Mouse (Mus musculus): ENCODE measurements around the gene Gm20388. TPM values are rescaled to one million over a fixed set of nuclear protein-coding genes. Genes with fewer than 3 reads are reported as not detected.

The Gm20388 gene
- polyA plus RNA-seq, 1 experiment from 2014 or later: 8.3 TPM

DNA sequence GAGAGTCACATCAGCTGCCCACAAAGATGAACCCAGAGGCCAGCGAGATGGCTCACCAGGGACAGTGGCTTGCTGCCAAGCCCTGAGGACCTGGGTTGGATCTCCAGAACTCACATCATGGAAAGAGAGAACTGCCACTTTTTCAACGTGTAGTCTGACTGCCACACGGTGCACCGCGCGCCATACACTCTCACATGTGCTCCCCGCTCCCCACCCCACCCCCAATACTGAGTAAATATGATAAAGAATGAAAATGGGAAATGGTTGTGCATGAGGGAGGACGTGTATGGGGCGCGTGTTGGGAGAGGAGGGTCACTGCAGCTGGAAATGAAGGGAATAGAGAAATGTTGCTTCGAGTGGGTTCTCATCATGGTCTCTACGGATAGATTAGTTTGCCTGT is 559.5 kb downstream of the Gm20388 start:
- Histone ChIP-seq H3K4me1 (replicated peaks; ENCODE audit: control insufficient read depth, insufficient read depth, low read length) (peaks cover 37% of the 10 kb centered on the region), H3K4me3 (ENCODE audit: low read depth, low read length) (no peak overlapping the region), H3K4me2 (ENCODE audit: low read length) (no peak overlapping the region), H3K36me3 (ENCODE audit: control insufficient read depth, insufficient read depth, low read length) (no peaks in the 10 kb centered on the region), H3K27me3 (replicated peaks; ENCODE audit: control insufficient read depth, insufficient read depth, low read length) (no peaks in the 10 kb centered on the region), H3K9ac (ENCODE audit: low read length) (no peak overlapping the region), H3K9me3 (ENCODE audit: control insufficient read depth, low read length) (no peaks in the 10 kb centered on the region), H3K27ac (ENCODE audit: low read depth) (no peak overlapping the region)
- ATAC-seq (replicated peaks; ENCODE audit: low FRiP score, low TSS enrichment, low read depth): no peak
- WGBS: 88% methylated on average over 12 of the region's 12 CpGs
- DNase-seq (ENCODE audit: low spot score): no peak

DNA sequence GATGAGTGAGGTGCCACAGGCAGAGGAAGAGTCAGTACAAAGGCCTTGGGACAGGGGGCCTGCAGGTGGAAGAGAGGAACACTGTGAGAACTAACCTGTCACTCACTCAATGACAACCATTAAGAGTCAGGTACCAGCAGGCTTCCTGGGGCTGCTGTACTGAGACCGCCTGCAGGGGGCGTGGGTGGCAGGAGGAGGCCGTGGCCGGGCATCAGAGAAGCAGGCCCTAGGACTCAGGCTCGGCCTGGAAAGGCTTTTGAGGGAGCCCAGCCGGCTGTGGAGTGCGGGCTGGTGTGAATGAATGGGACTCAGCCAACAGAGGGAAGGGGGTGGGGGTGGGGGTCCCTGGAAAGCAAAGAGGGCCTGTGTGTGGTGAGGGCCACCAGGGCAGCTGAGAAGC is 560.5 kb downstream of the Gm20388 start:
- peaks cover 36% of the 10 kb centered on the region for H3K4me1 ChIP-seq (replicated peaks; ENCODE audit: control insufficient read depth, insufficient read depth, low read length)

DNA sequence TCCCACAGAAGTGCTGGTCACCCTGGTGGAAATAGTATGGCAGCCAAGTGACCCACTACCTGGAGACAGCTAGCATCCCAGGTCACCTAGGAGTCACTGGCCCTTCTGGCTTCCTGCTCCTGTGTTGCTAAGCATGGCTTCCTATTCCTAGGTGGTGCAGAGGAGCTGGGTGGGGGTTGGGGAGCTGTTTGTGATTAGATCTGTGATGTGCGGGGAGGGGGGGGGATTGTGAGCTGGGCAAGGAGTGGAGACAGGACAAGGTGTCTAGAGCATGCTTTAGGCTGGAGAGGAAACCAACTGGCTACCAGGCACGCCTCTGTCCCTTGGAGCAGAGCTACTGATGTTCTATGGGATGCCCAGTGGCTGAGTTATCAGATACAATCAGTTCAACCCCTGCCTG is 561.1 kb downstream of the Gm20388 start:
- H3K9ac ChIP-seq (ENCODE audit: low read length): no peak overlapping the region
- no peaks in the 10 kb centered on the region for H3K27me3 ChIP-seq (replicated peaks; ENCODE audit: control insufficient read depth, insufficient read depth, low read length)
- no peak overlapping the region for H3K4me2 ChIP-seq (ENCODE audit: low read length)
- ATAC-seq (replicated peaks; ENCODE audit: low FRiP score, low TSS enrichment, low read depth) (no peak), DNase-seq (ENCODE audit: low spot score) (no peak)
- H3K9me3 ChIP-seq (ENCODE audit: control insufficient read depth, low read length): no peaks in the 10 kb centered on the region
- no peak overlapping the region for H3K4me3 ChIP-seq (ENCODE audit: low read depth, low read length)
- 0 out of 2 replicates have a peak overlapping the region, but pooled peaks have one; percentile 38 for H3K27ac ChIP-seq (ENCODE audit: low read depth)
- H3K4me1 ChIP-seq (replicated peaks; ENCODE audit: control insufficient read depth, insufficient read depth, low read length): peaks cover 42% of the 10 kb centered on the region
- WGBS: 58% methylated on average over 2 of the region's 2 CpGs
- no peaks in the 10 kb centered on the region for H3K36me3 ChIP-seq (ENCODE audit: control insufficient read depth, insufficient read depth, low read length)

More for the DNA sequence above, 560.5 kb downstream of the Gm20388 start:
- Histone ChIP-seq H3K9me3 (ENCODE audit: control insufficient read depth, low read length) (no peaks in the 10 kb centered on the region), H3K27ac (ENCODE audit: low read depth) (no peak overlapping the region), H3K9ac (ENCODE audit: low read length) (no peak overlapping the region), H3K36me3 (ENCODE audit: control insufficient read depth, insufficient read depth, low read length) (no peaks in the 10 kb centered on the region), H3K27me3 (replicated peaks; ENCODE audit: control insufficient read depth, insufficient read depth, low read length) (no peaks in the 10 kb centered on the region), H3K4me2 (ENCODE audit: low read length) (no peak overlapping the region), H3K4me3 (ENCODE audit: low read depth, low read length) (no peak overlapping the region)
- WGBS: 26% methylated on average over 7 of the region's 7 CpGs
- no peak for DNase-seq (ENCODE audit: low spot score)
- no peak for ATAC-seq (replicated peaks; ENCODE audit: low FRiP score, low TSS enrichment, low read depth)

DNA sequence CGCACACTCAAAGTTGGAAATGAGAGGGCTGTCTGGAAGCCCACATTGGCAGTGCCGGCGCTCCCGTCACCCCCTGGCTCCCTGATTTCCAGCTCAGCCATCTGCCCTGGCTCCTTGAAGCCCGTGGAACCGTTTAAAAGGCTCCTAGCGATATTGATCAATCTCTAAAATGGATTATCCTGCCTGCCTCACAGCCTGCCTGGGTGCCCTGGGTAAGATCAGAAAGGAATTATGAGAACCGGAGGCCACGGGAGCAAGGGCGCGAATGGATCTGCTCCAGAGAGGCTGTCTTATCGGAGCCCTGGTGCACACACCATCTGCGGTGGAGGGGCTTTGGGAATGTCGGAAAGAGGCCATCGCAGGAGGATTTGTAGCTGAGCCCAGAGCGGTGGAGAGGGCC is 561.6 kb downstream of the Gm20388 start:
- Histone ChIP-seq H3K4me3 (ENCODE audit: low read depth, low read length) (no peak overlapping the region), H3K4me2 (ENCODE audit: low read length) (peak overlapping the region; percentile 22), H3K36me3 (ENCODE audit: control insufficient read depth, insufficient read depth, low read length) (no peaks in the 10 kb centered on the region), H3K27me3 (replicated peaks; ENCODE audit: control insufficient read depth, insufficient read depth, low read length) (no peaks in the 10 kb centered on the region), H3K27ac (ENCODE audit: low read depth) (peak overlapping the region; percentile 38; the same call in 1 of the 2 replicates), H3K4me1 (replicated peaks; ENCODE audit: control insufficient read depth, insufficient read depth, low read length) (peaks cover 46% of the 10 kb centered on the region), H3K9me3 (ENCODE audit: control insufficient read depth, low read length) (no peaks in the 10 kb centered on the region), H3K9ac (ENCODE audit: low read length) (no peak overlapping the region)
- 17% methylated on average over 16 of the region's 16 CpGs for WGBS
- no peak for DNase-seq (ENCODE audit: low spot score)
- no peak for ATAC-seq (replicated peaks; ENCODE audit: low FRiP score, low TSS enrichment, low read depth)

DNA sequence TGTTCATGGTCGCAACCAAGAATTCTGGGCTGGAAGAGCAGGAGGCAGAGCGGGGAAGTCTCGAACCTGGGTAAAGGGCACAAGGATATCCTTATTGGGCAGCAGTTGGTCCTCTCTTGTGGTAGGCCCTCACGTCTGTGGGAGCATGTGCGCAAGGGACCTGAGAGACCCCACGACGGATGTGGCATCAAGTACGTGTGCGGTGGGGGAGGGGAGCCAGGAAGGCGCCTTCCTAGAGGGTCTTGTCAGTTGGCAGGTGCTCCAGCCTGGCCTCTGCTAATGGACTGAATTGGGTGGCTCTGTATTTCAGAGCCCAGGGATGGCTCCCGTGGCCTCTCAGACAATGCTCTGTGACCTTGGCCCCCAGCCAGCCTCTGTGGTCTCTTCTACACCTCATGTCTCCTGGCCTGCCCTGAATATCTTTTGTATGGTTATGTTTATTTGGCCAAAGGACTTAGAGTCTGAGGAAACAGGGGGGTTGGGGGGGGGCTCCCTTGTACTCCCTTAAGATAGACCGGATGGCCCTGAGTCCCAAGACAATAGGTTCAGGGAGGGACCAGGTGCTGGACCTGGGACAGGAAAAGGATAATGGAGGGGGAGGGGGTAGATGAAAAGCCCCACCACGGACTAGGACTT is 563.2 kb downstream of the Gm20388 start:
- H3K9ac ChIP-seq (ENCODE audit: low read length): no peak overlapping the region
- no peaks in the 10 kb centered on the region for H3K27me3 ChIP-seq (replicated peaks; ENCODE audit: control insufficient read depth, insufficient read depth, low read length)
- H3K4me3 ChIP-seq (ENCODE audit: low read depth, low read length): no peak overlapping the region
- H3K36me3 ChIP-seq (ENCODE audit: control insufficient read depth, insufficient read depth, low read length): no peaks in the 10 kb centered on the region
- peaks cover 48% of the 10 kb centered on the region for H3K4me1 ChIP-seq (replicated peaks; ENCODE audit: control insufficient read depth, insufficient read depth, low read length)
- WGBS: 89% methylated on average over 13 of the region's 13 CpGs
- no peak for ATAC-seq (replicated peaks; ENCODE audit: low FRiP score, low TSS enrichment, low read depth)
- DNase-seq (ENCODE audit: low spot score): no peak
- no peak overlapping the region for H3K27ac ChIP-seq (ENCODE audit: low read depth)
- H3K9me3 ChIP-seq (ENCODE audit: control insufficient read depth, low read length): no peaks in the 10 kb centered on the region
- no peak overlapping the region for H3K4me2 ChIP-seq (ENCODE audit: low read length)

DNA sequence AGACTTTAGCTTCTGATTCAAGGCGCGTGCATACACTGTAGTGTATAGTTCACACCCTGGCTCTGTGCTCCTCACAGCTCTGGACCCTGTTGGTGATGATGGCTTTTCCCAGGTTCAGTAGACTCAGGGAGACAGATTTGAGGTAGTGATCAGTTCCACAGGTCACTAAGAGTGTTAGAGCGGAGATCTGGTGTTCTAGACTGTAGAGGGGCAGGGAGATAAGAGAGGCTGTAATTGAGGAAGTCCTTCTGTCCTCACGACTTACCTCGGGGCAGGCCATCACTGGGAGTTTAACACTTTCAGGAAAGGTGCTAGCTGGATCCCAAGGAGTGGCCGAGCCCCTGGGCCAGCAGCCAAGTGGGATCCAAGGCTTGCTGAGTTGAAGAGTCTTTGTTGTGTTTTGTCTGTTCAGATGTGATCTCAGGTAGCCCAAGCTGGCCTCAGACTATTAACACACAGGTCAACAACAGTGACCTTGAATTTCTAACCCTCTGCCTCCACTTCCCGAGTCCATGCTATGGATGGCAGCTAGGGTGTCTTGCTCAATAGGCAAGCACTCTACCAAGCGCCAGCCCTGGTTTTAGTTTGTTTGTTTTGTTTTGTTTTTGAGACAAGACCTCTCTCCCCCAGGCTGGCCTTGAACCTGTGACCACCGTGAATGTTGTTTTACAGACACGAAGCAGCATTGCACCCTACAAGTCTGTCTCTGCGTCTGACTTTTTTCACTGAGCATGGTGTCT is 564.0 kb downstream of the Gm20388 start:
- Histone ChIP-seq H3K4me2 (ENCODE audit: low read length) (no peak overlapping the region), H3K4me3 (ENCODE audit: low read depth, low read length) (no peak overlapping the region), H3K4me1 (replicated peaks; ENCODE audit: control insufficient read depth, insufficient read depth, low read length) (peaks cover 48% of the 10 kb centered on the region), H3K9me3 (ENCODE audit: control insufficient read depth, low read length) (no peaks in the 10 kb centered on the region), H3K27me3 (replicated peaks; ENCODE audit: control insufficient read depth, insufficient read depth, low read length) (no peaks in the 10 kb centered on the region), H3K9ac (ENCODE audit: low read length) (no peak overlapping the region), H3K36me3 (ENCODE audit: control insufficient read depth, insufficient read depth, low read length) (no peaks in the 10 kb centered on the region), H3K27ac (ENCODE audit: low read depth) (no peak overlapping the region)
- DNase-seq (ENCODE audit: low spot score) (no peak), ATAC-seq (replicated peaks; ENCODE audit: low FRiP score, low TSS enrichment, low read depth) (no peak)
- 67% methylated on average over 11 of the region's 11 CpGs for WGBS

DNA sequence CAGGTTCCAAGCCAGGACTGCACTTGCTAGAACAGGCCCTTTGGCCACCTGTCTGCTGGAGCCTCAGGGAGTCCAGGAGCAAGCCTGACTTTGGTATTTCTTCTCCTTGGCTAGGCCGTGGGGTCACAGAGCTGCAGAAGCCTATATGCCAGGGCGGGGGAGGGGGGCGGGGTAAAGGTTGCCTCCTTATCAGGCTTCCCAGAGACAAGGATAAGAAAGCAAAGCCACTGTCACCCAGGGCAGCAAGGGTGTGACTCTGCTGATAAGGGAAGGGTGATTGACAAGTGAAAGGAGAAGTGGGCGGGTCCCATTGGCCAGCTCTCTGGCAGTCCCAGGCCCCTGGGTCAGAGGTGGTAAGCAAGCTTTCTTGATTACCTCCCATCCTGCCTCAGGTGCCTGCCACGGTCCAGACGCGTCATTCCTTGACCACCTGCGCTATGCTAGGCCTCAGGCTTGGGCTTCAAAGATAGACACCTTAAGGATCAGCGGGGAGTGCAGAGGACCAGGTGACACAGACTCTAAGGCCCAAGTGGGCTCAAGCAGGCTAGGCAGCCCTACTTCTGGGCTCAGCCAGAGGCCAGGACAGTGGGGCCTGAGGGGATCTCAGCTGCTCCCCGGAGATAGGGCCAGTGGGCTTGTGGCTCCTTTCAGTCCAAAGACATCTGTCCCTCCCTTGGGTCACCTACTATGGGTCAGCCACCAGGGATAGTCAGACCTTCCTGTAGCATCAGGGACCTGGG is 565.0 kb downstream of the Gm20388 start:
- no peak overlapping the region for H3K4me3 ChIP-seq (ENCODE audit: low read depth, low read length)
- no peak overlapping the region for H3K4me2 ChIP-seq (ENCODE audit: low read length)
- peaks cover 48% of the 10 kb centered on the region for H3K4me1 ChIP-seq (replicated peaks; ENCODE audit: control insufficient read depth, insufficient read depth, low read length)
- H3K36me3 ChIP-seq (ENCODE audit: control insufficient read depth, insufficient read depth, low read length): no peaks in the 10 kb centered on the region
- no peaks in the 10 kb centered on the region for H3K9me3 ChIP-seq (ENCODE audit: control insufficient read depth, low read length)
- ATAC-seq (replicated peaks; ENCODE audit: low FRiP score, low TSS enrichment, low read depth) (peak; percentile 56), DNase-seq (ENCODE audit: low spot score) (no peak)
- H3K9ac ChIP-seq (ENCODE audit: low read length): no peak overlapping the region
- 62% methylated on average over 10 of the region's 10 CpGs for WGBS
- H3K27me3 ChIP-seq (replicated peaks; ENCODE audit: control insufficient read depth, insufficient read depth, low read length): no peaks in the 10 kb centered on the region
- no peak overlapping the region for H3K27ac ChIP-seq (ENCODE audit: low read depth)

DNA sequence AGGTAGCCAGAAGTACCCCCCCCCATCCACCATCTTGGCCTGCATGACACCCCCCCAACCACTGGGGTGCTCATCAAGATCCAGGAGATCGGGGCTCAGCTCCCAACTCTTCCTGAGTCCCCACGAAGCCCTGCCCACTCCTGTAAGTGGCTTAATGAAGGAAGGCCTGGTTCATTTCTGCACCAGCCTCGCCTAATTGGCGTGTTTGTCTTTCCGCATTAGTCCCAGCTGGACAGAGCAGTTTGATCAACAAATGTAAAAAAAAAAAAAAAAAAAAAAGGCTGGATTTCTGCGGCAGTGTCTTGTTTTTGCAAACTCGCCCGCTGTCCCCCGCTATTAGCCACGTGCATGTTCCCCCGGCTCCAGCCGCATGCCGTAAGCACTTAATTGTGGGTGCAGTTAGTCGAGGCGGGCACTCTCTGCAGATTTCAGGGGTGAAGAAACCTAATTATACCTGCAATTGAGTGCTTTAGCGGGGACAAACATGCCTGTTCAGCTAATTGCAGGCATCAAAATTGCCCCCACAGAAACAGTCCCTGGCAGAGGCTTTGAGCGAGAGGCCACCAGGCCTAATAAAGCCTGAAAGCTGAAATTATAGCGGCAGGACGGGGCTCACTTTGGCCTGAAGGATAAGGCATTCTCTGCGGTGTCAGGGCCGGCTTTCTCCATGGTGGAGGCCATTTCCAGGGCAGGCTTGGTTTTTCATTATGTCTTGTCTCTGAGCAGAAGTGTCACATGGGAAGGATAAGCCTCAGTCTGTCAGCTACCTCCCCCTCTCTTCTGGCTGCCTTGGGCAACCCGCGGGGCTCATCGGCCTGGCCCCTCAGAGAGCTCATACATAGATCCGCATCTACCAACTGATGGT is 566.3 kb downstream of the Gm20388 start:
- no peak overlapping the region for H3K4me3 ChIP-seq (ENCODE audit: low read depth, low read length)
- H3K9me3 ChIP-seq (ENCODE audit: control insufficient read depth, low read length): no peaks in the 10 kb centered on the region
- H3K27me3 ChIP-seq (replicated peaks; ENCODE audit: control insufficient read depth, insufficient read depth, low read length): no peaks in the 10 kb centered on the region
- ATAC-seq (replicated peaks; ENCODE audit: low FRiP score, low TSS enrichment, low read depth) (no peak), DNase-seq (ENCODE audit: low spot score) (no peak)
- no peak overlapping the region for H3K27ac ChIP-seq (ENCODE audit: low read depth)
- H3K36me3 ChIP-seq (ENCODE audit: control insufficient read depth, insufficient read depth, low read length): no peaks in the 10 kb centered on the region
- H3K4me1 ChIP-seq (replicated peaks; ENCODE audit: control insufficient read depth, insufficient read depth, low read length): peaks cover 38% of the 10 kb centered on the region
- no peak overlapping the region for H3K9ac ChIP-seq (ENCODE audit: low read length)
- no peak overlapping the region for H3K4me2 ChIP-seq (ENCODE audit: low read length)
- WGBS: 61% methylated on average over 25 of the region's 25 CpGs
